Mouse (Mus musculus) MEL (cell line): ENCODE results near the gene Tbxas1.

Experiments used
- CTCF ChIP-seq, 3 experiments: IDR thresholded peaks in 2 of 3; conservative IDR thresholded peaks in 1 of 3; 2 replicates each; pipeline ENCODE4 v1.5.1; 2011 to 2012; ENCODE audit warnings: low read length in 3 of 3, low read depth in 2 of 3, mild to moderate bottlenecking in 2 of 3, improper control_type of control experiment in 1 of 3, inconsistent platforms in 1 of 3, mixed read lengths in 1 of 3, moderate library complexity in 1 of 3; ENCODE audit not compliant: control insufficient read depth in 1 of 3, insufficient read depth in 1 of 3, poor library complexity in 1 of 3, severe bottlenecking in 1 of 3
- EP300 ChIP-seq, 2 experiments: IDR thresholded peaks; 2 replicates each; pipeline ENCODE4 v1.6.1; 2011; ENCODE audit warnings: improper control_type of control experiment in 2 of 2, low read length in 2 of 2, low read depth in 1 of 2, mild to moderate bottlenecking in 1 of 2
- GABPA ChIP-seq: IDR thresholded peaks from 2 replicates; pipeline ENCODE4 v1.6.1; 2012; ENCODE audit warnings: low read depth, mild to moderate bottlenecking, inconsistent platforms, low read length, improper control_type of control experiment, moderate library complexity
- GATA1 ChIP-seq: IDR thresholded peaks from 2 replicates; pipeline ENCODE4 v1.6.1; 2011; ENCODE audit warnings: low read depth, low read length, improper control_type of control experiment
- HCFC1 ChIP-seq: IDR thresholded peaks from 2 replicates; pipeline ENCODE4 v1.6.1; 2012; ENCODE audit warnings: low read depth, mild to moderate bottlenecking, inconsistent platforms, low read length, improper control_type of control experiment, moderate library complexity
- KAT2A ChIP-seq: conservative IDR thresholded peaks from 2 replicates; pipeline ENCODE4 v1.6.1; 2012; ENCODE audit warnings: low read depth, low read length, improper control_type of control experiment, inconsistent platforms
- MAX ChIP-seq: IDR thresholded peaks from 2 replicates; pipeline ENCODE4 v1.6.1; 2011; ENCODE audit warnings: low read length, improper control_type of control experiment
- MYC ChIP-seq: IDR thresholded peaks from 2 replicates; pipeline ENCODE4 v1.6.1; 2011; ENCODE audit warnings: low read depth, mild to moderate bottlenecking, low read length, improper control_type of control experiment, moderate library complexity
- POLR2A ChIP-seq, 2 experiments: IDR thresholded peaks; 2 replicates each; pipeline ENCODE4 v1.6.1; 2011 to 2012; ENCODE audit warnings: low read length in 2 of 2, mild to moderate bottlenecking in 2 of 2, control low read depth in 1 of 2, improper control_type of control experiment in 1 of 2, low read depth in 1 of 2, moderate library complexity in 1 of 2; ENCODE audit not compliant: control insufficient read depth in 1 of 2, insufficient read depth in 1 of 2, poor library complexity in 1 of 2
- SIN3A ChIP-seq: IDR thresholded peaks from 2 replicates; pipeline ENCODE4 v1.6.1; 2012; ENCODE audit warnings: low read length, improper control_type of control experiment, inconsistent platforms
- TCF12 ChIP-seq: IDR thresholded peaks from 2 replicates; pipeline ENCODE4 v1.6.1; 2014; ENCODE audit warnings: low read depth, mild to moderate bottlenecking, inconsistent platforms, low read length, improper control_type of control experiment, moderate library complexity
- UBTF ChIP-seq: IDR thresholded peaks from 2 replicates; pipeline ENCODE4 v1.6.1; 2012; ENCODE audit warnings: low read depth, mild to moderate bottlenecking, inconsistent platforms, low read length, improper control_type of control experiment, moderate library complexity, borderline replicate concordance; ENCODE audit not compliant: insufficient read depth
- USF2 ChIP-seq, 2 experiments: IDR thresholded peaks; 2 replicates each; pipeline ENCODE4 v1.6.1; 2011 to 2012; ENCODE audit warnings: improper control_type of control experiment in 2 of 2, low read length in 2 of 2, borderline replicate concordance in 1 of 2, inconsistent platforms in 1 of 2, low read depth in 1 of 2, mild to moderate bottlenecking in 1 of 2; ENCODE audit not compliant: insufficient read depth in 1 of 2
- ZKSCAN1 ChIP-seq: IDR thresholded peaks from 2 replicates; pipeline ENCODE4 v1.6.1; 2012; ENCODE audit warnings: low read depth, mild to moderate bottlenecking, inconsistent platforms, low read length, improper control_type of control experiment, moderate library complexity

GRCm38 (mm10) chr6:38863595-38863994, 11.6 kb upstream of the Tbxas1 start:
- TF ChIP-seq MAX (no peak), HCFC1 (no peak), GABPA (no peak), EP300 (IDR thresholded peaks at IDR 0.05; ENCODE audit: low read depth in 1 of 2, low read length in 2 of 2) (no peak), SIN3A (no peak), CTCF (IDR thresholded peaks at IDR 0.05 in 2 of 3, conservative IDR thresholded peaks at IDR 0.05 in 1 of 3; ENCODE audit: control insufficient read depth in 1 of 3, insufficient read depth in 1 of 3, low read depth in 2 of 3, low read length in 3 of 3, poor library complexity in 1 of 3, severe bottlenecking in 1 of 3) (no peak), MYC (no peak), POLR2A (IDR thresholded peaks at IDR 0.05; ENCODE audit: control insufficient read depth in 1 of 2, insufficient read depth in 1 of 2, low read depth in 1 of 2, low read length in 2 of 2, poor library complexity in 1 of 2) (no peak), ZKSCAN1 (no peak), TCF12 (0 out of 2 replicates have a peak, but pooled peaks have one; percentile 10), UBTF (no peak), GATA1 (no peak), USF2 (IDR thresholded peaks at IDR 0.05; ENCODE audit: borderline replicate concordance in 1 of 2, insufficient read depth in 1 of 2, low read depth in 1 of 2, low read length in 2 of 2) (no peak), KAT2A (no peak)
